Mouse (Mus musculus) layer of hippocampus, adult 9-11 months (tissue): ENCODE results near the gene Kif21b.

Experiments used
- DNase-seq: peaks from one replicate; pipeline ENCODE4 v3.0.0; 2022

Gene Kif21b

DNA sequence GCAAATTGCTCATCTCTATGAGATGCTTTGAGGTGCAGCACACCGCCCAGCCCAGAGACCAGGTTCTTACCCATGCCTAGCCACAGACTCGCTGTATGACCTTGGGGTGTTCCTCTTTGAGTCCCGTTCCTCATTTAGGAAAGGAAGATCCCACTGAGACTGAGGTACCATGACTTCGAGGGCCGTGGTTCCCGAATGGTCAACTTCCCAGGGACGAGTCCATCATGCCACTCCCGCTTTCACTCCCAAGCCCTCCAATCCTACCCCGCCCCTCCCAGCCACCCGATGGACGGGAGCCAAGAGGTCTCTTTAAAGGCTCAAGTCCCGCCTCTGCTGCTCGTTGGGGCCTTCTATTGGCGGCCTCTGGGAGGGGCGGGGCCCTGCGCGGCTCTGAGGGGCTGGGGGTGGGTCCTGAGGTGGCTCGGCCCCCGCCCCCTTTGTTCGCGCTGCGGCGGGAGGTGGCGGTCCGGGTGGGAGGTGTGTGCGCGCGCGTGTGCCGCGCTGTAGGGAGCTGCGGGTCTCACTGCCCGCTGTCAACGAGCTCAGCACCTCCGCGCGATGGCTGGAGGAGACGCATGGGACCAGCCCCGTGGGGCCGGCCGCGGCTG, at the start of gene Kif21b:
Kif21b (plus strand) TSS at position 439 of the 608 bp plus-strand sequence.
- DNase-seq: peak; percentile 95

DNA sequence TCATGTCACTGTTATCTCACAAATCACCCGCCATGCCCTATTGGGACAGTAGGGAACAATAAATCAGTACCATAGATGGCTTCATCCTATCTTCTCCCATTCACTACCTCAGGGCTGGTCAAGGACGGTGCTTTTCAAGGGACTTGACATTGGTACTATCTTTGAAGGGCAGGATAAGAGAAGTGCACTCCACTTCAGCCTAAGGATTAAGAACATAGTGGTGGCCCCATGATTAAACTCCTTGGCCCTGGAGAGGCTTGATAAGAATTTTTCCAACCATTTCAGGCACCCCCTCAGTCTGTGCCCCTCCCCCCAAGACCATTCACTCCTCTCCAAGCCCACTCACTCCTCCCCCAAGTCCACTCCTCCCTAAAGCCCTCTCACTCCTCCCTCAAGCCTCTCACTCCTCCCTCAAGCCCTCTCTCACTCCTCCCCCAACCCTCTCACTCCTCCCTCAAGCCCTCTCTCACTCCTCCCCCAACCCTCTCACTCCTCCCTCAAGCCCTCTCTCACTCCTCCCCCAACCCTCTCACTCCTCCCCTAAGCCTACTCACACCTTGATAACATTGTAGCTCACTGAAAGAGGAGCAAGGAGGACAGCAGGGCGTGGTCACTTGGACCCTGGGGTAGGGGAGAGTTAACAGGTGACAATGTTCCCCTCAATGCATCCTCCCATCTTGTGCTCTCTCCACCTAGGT, 45.1 kb upstream of the Kif21b start:
- no peak for DNase-seq

DNA sequence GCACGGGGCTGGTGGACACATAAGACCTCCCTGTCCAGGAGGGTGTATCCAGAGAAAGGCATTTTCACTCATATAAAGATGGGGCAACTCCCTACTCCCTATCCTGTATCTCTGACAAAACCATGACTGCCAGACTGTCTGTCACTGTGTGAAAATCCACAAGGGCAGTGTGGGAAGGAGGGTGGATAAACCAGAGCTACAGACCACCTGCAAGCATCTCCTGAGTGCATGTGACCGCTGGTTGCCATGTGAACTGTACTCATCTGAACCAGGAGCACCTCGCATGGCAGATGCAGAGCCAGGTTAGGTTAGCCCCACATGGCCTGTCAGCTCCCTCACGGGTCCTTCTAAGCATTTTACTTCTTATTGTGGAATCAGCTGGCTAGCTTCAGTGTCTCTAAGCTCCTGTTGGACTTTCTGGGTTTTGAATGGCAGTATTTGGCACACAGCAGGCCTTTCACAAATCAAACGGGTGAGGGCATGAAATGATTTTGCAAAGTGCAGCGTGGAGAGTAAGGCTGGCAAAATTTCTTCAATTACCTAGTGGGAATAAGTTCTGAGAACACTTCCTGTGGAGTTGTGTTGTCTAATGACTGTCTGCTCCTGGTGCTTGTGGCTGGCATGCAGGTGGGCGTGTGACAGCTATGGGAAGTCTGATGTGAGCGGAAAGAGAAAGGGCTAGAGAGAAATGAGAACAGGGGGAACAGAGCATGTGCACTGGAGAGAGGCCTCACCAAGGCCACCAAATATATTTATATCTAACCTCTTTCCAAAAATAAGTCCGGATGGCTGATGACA, 41.6 kb upstream of the Kif21b start:
- no peak for DNase-seq

DNA sequence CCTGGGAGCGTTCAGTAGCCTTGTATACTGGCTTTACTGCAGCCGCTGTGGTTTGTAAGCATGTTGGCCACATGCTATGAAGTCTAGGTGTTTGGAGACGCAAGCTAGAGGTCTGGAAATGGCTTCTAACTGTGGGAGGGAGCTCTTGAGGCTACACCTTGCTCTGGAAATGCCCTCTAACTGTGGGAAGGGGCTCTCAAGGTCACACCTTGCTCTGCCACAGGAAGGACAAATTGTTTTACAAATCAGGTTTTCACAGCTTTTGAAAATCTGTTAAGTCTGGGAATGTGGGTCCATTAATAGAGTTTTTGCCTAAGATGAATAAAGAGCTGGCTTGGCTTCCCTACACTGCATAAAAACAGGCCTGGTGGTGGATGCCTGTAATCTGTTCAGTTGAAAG, 37.5 kb upstream of the Kif21b start:
- DNase-seq: no peak

GRCm38 (mm10) chr1:136094807-136095206, 36.4 kb upstream of the Kif21b start:
- DNase-seq: no peak

- DNase-seq: no peak
Observed at GRCm38 (mm10) chr1:136102094-136102493, 29.1 kb upstream of the Kif21b start.

DNA sequence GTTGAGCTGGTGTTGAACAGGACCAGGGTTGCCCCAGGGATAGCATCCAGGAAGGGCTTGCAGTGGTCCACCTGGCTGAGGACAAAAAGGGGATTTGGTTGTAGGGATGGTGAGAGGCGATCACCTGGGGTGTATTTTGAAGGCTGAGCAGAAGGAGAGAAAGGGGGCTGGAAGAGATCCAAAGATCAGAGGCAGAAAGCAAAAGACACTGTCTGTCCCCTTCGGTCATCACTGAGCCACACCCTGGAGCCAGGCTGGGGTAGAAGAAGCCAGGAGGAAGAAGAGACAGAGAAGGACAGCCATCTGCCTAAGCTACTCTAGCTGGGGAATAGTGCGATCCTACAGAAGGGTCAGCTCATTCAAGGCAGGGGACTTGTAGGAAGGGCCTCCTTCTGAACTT, 28.6 kb upstream of the Kif21b start:
- DNase-seq: no peak

DNA sequence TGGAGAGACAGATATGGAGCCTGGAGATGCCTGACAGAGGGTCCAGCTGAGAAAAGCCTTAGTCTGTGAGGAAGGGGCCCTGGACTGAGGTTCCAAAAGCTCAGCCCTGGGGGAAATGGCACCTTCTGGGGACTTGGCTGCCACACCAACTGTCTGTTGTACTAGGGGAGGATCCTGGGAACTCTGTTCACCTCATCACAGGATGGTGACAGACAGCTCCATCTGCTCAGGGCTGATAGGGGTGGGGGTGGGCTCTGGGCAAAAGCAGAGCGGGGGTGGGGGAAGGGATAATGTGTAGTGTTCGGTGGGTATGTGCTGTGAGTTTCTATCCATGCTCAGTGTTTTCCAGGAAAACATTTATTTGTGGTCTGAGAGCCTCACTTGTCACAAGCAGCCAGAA, 28.2 kb upstream of the Kif21b start:
- DNase-seq: no peak

GRCm38 (mm10) chr1:136103696-136104095, 27.5 kb upstream of the Kif21b start:
- DNase-seq: no peak

GRCm38 (mm10) chr1:136104741-136105140, 26.4 kb upstream of the Kif21b start:
- DNase-seq: no peak

DNA sequence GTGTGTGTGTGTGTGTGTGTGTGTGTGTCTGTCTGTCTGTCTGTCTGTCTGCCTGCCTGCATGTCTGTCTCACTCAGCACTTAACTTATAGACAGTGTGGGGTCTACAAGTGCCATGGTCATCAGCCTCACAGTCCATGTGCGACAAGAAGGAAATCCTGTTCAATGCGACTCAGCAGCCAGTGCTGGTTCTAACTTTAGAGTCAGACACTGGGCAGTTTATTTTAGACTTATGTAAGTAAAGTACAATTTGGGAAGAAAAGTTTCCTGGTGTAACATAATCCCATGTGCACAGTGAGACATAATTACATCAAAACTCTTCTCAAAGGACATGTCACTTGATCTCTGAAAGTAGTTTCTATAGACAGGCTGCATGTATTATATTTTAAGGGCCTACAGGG, 21.7 kb upstream of the Kif21b start:
- DNase-seq: no peak

GRCm38 (mm10) chr1:136116183-136116582, 15.0 kb upstream of the Kif21b start:
- no peak for DNase-seq

GRCm38 (mm10) chr1:136117069-136117468, 14.1 kb upstream of the Kif21b start:
- no peak for DNase-seq

- peak; percentile 90 for DNase-seq
Observed at GRCm38 (mm10) chr1:136118875-136119274, 12.3 kb upstream of the Kif21b start.

- no peak for DNase-seq
Observed at GRCm38 (mm10) chr1:136119571-136120262, 11.5 kb upstream of the Kif21b start.

- DNase-seq: no peak
Observed at GRCm38 (mm10) chr1:136120263-136120603, 11.0 kb upstream of the Kif21b start.

GRCm38 (mm10) chr1:136120785-136121184, 10.4 kb upstream of the Kif21b start:
- no peak for DNase-seq

- no peak for DNase-seq
Observed at GRCm38 (mm10) chr1:136122030-136122429, 9.2 kb upstream of the Kif21b start.

- DNase-seq: no peak
Observed at GRCm38 (mm10) chr1:136126159-136126765, 4.9 kb upstream of the Kif21b start.

DNA sequence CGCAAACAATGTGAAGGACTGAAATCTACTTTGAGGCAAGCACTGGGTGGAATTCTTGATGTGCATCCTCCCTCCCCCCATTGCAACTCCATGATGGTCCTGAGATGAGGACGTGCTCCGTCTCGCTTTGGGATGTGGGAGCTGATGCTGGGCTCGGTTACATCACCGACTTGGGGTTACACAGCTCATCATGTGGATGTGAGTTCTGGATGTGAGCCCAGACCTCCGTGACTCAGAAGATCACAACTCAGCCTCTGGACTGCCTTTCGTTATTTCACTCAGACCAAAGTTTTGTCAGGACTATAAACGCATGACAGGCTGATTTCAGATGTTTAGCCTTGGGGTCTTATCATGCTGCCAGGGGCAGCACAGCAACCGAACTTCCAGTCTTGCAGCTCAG, 4.3 kb upstream of the Kif21b start:
- DNase-seq: peak; percentile 84

- no peak for DNase-seq
Observed at GRCm38 (mm10) chr1:136127856-136128255, 3.3 kb upstream of the Kif21b start.

GRCm38 (mm10) chr1:136128416-136128815, 2.8 kb upstream of the Kif21b start:
- DNase-seq: peak; percentile 90
